Mouse (Mus musculus) intestine, postnatal 0 days (tissue): ENCODE measurements around the gene H1f0. TPM values are rescaled to one million over a fixed set of nuclear protein-coding genes. Genes with fewer than 3 reads are reported as not detected.

Source experiments
- ATAC-seq: fragments of 200-750 bp; cut with Nextera tagmentation; 2 replicates; pipeline ENCODE4 v1.8.0; 2017; ENCODE audit warnings: mild to moderate bottlenecking, moderate TSS enrichment, moderate library complexity
- H3K27ac ChIP-seq: fragments of 300-500 bp; sonication (generic); 2 replicates; pipeline ENCODE4 v1.5.1; 2014; ENCODE audit warnings: mild to moderate bottlenecking, low read depth, low read length, moderate library complexity
- H3K27me3 ChIP-seq: fragments of 300-500 bp; sonication (generic); replicated peaks from 2 replicates; pipeline ENCODE4 v1.6.1; 2014; ENCODE audit warnings: low read length, mixed read lengths; ENCODE audit not compliant: control insufficient read depth, insufficient read depth
- H3K36me3 ChIP-seq: fragments of 300-500 bp; sonication (generic); 2 replicates; pipeline ENCODE4 v1.6.1; 2014; ENCODE audit warnings: mild to moderate bottlenecking, moderate library complexity; ENCODE audit not compliant: control insufficient read depth, insufficient read depth
- H3K4me1 ChIP-seq: fragments of 300-500 bp; sonication (generic); replicated peaks from 2 replicates; pipeline ENCODE4 v1.6.1; 2014; ENCODE audit warnings: antibody characterized with exemption, low read length, mixed read lengths; ENCODE audit not compliant: control insufficient read depth, insufficient read depth
- H3K4me2 ChIP-seq: fragments of 300-500 bp; sonication (generic); replicated peaks from 2 replicates; pipeline ENCODE4 v1.6.1; 2014; ENCODE audit warnings: low read depth, mild to moderate bottlenecking, moderate library complexity
- H3K4me3 ChIP-seq: fragments of 300-500 bp; sonication (generic); 2 replicates; pipeline ENCODE4 v1.5.1; 2014; ENCODE audit warnings: low read depth, low read length
- H3K9ac ChIP-seq: fragments of 300-500 bp; sonication (generic); 2 replicates; pipeline ENCODE4 v1.6.1; 2014; ENCODE audit warnings: mild to moderate bottlenecking, low read depth, low read length
- H3K9me3 ChIP-seq: fragments of 300-500 bp; sonication (generic); 2 replicates; pipeline ENCODE4 v1.6.1; 2016; ENCODE audit warnings: mixed run types; ENCODE audit not compliant: control insufficient read depth
- CTCF ChIP-seq: sonication (generic); IDR thresholded peaks from 2 replicates; pipeline ENCODE4 v1.5.1; 2016; ENCODE audit warnings: low read depth, mild to moderate bottlenecking, control low read depth, antibody characterized with exemption, moderate library complexity
- WGBS: fragments of 180-500 bp; shearing (Covaris S2); extraction: QIAGEN DNeasy Blood & Tissue Kit; methylation state at CpG from one replicate; pipeline ENCODE4 v1.1.7; 2014; 5-methylcytosine and 5-hydroxymethylcytosine counted together
- polyA plus RNA-seq: library from polyadenylated mRNA; unstranded; fragments of >200 nt; fragmentation: Nextera tagmentation; extraction: Ambion mirVana; gene quantifications from 2 replicates; pipeline ENCODE4 v1.2.1, GENCODE M21; 2015

Gene H1f0
- polyA plus RNA-seq, 1 experiment from 2014 or later, result 319 TPM

GRCm38 (mm10) chr15:79050160-79050845 is 22.1 kb downstream of the H1f0 start:
- peak overlapping the region; percentile 48; the same call in 1 of the 2 replicates for H3K4me2 ChIP-seq
- 54% methylated on average over 9 of the region's 9 CpGs for WGBS
- H3K27ac ChIP-seq, result peak overlapping the region; percentile 88; the same call in 1 of the 2 replicates
- H3K4me1 ChIP-seq, result no peaks in the 10 kb centered on the region; the same call in 1 of the 2 replicates
- H3K9me3 ChIP-seq, result no peaks in the 10 kb centered on the region
- no peak for TF ChIP-seq CTCF
- H3K36me3 ChIP-seq, result peaks cover 26% of the 10 kb centered on the region
- peak; percentile 4; the same call in 1 of the 2 replicates for ATAC-seq
- H3K27me3 ChIP-seq, result no peaks in the 10 kb centered on the region
- H3K4me3 ChIP-seq, result no peak overlapping the region
- no peak overlapping the region for H3K9ac ChIP-seq

- Histone ChIP-seq H3K4me3 (peak overlapping the region; percentile 2; the same call in 1 of the 2 replicates), H3K9ac (0 out of 2 replicates have a peak overlapping the region, but pooled peaks have one; percentile 17), H3K27ac (peak overlapping the region; percentile 88), H3K36me3 (peaks cover 33% of the 10 kb centered on the region), H3K27me3 (no peaks in the 10 kb centered on the region), H3K9me3 (no peaks in the 10 kb centered on the region), H3K4me2 (peak overlapping the region; percentile 48), H3K4me1 (no peaks in the 10 kb centered on the region; the same call in 1 of the 2 replicates)
- ATAC-seq, result peak; percentile 20
- 62% methylated on average over 2 of the region's 2 CpGs for WGBS
- TF ChIP-seq CTCF, result no peak
Measured at GRCm38 (mm10) chr15:79050964-79051363, 22.7 kb downstream of the H1f0 start.

GRCm38 (mm10) chr15:79051461-79052360 is 23.5 kb downstream of the H1f0 start:
- no peak for TF ChIP-seq CTCF
- Histone ChIP-seq H3K4me1 (no peaks in the 10 kb centered on the region; the same call in 1 of the 2 replicates), H3K36me3 (peaks cover 40% of the 10 kb centered on the region), H3K27me3 (no peaks in the 10 kb centered on the region), H3K4me3 (peak overlapping the region; percentile 2; the same call in 1 of the 2 replicates), H3K9me3 (no peaks in the 10 kb centered on the region), H3K27ac (peak overlapping the region; percentile 88), H3K9ac (0 out of 2 replicates have a peak overlapping the region, but pooled peaks have one; percentile 17), H3K4me2 (peak overlapping the region; percentile 48)
- peak; percentile 70 for ATAC-seq
- WGBS, result 46% methylated on average over 13 of the region's 13 CpGs

GRCm38 (mm10) chr15:79052366-79052765 is 24.1 kb downstream of the H1f0 start:
- Histone ChIP-seq H3K4me1 (no peaks in the 10 kb centered on the region; the same call in 1 of the 2 replicates), H3K4me3 (no peak overlapping the region), H3K27me3 (no peaks in the 10 kb centered on the region), H3K9ac (no peak overlapping the region), H3K27ac (peak overlapping the region; percentile 88), H3K9me3 (no peaks in the 10 kb centered on the region), H3K36me3 (peaks cover 47% of the 10 kb centered on the region), H3K4me2 (no peak overlapping the region)
- no peak for TF ChIP-seq CTCF
- no peak for ATAC-seq
- WGBS, result 47% methylated on average over 2 of the region's 2 CpGs

- Histone ChIP-seq H3K4me3 (no peak overlapping the region), H3K27me3 (no peaks in the 10 kb centered on the region), H3K36me3 (peaks cover 82% of the 10 kb centered on the region), H3K9me3 (no peaks in the 10 kb centered on the region), H3K4me1 (peaks cover under 1% of the 10 kb centered on the region; the same call in 1 of the 2 replicates), H3K9ac (no peak overlapping the region), H3K27ac (no peak overlapping the region), H3K4me2 (no peak overlapping the region)
- no peak for ATAC-seq
- 92% methylated on average over 7 of the region's 7 CpGs for WGBS
- TF ChIP-seq CTCF, result no peak
Measured at GRCm38 (mm10) chr15:79056601-79057000, 28.4 kb downstream of the H1f0 start.

GRCm38 (mm10) chr15:79057850-79058249 is 29.6 kb downstream of the H1f0 start:
- no peak for TF ChIP-seq CTCF
- Histone ChIP-seq H3K4me3 (no peak overlapping the region), H3K36me3 (peaks cover 80% of the 10 kb centered on the region), H3K27me3 (no peaks in the 10 kb centered on the region), H3K4me2 (no peak overlapping the region), H3K4me1 (peaks cover 4% of the 10 kb centered on the region; the same call in 1 of the 2 replicates), H3K27ac (no peak overlapping the region), H3K9ac (no peak overlapping the region), H3K9me3 (no peaks in the 10 kb centered on the region)
- WGBS, result 80% methylated on average over 6 of the region's 6 CpGs
- no peak for ATAC-seq
